Mouse (Mus musculus) bone marrow, adult 2 months (tissue): ENCODE data around the gene Apol8. TPM values are rescaled to one million over a fixed set of nuclear protein-coding genes. Genes with fewer than 3 reads are reported as not detected.
"Not testable (repeated sequence)": the region's sequence is repeated elsewhere in the genome, so short reads cannot be mapped to it uniquely, and the experiment has no call there.

Experiments
- H3K27ac ChIP-seq: fragments of 200-500 bp; 2 replicates; pipeline ENCODE4 v1.5.1; 2012; ENCODE audit warnings: low read depth, mild to moderate bottlenecking, control low read depth, inconsistent platforms, low read length; ENCODE audit not compliant: control insufficient read depth, poor library complexity, insufficient read depth
- H3K4me1 ChIP-seq: fragments of 200-500 bp; 2 replicates; pipeline ENCODE4 v1.6.1; 2011; ENCODE audit warnings: low read length; ENCODE audit not compliant: control insufficient read depth, insufficient read depth
- H3K4me3 ChIP-seq: fragments of 200-500 bp; replicated peaks from 2 replicates; pipeline ENCODE3; 2011; ENCODE audit warnings: mild to moderate bottlenecking, low read depth, low read length, control low read depth; ENCODE audit not compliant: control insufficient read depth
- WGBS: fragments of 180-500 bp; shearing (Covaris S2); methylation state at CpG from one replicate; pipeline ENCODE4 v1.1.7; 2018; 5-methylcytosine and 5-hydroxymethylcytosine counted together
- polyA plus RNA-seq: library from polyadenylated mRNA; stranded (reverse); fragments of >200 nt; gene quantifications from 2 replicates; pipeline ENCODE4 v1.2.4, GENCODE M21; 2011; ENCODE audit warnings: low replicate concordance; ENCODE audit not compliant: missing spikeins, insufficient read depth, insufficient read length

Gene Apol8
- polyA plus RNA-seq, 1 experiment = 47.8 TPM

DNA sequence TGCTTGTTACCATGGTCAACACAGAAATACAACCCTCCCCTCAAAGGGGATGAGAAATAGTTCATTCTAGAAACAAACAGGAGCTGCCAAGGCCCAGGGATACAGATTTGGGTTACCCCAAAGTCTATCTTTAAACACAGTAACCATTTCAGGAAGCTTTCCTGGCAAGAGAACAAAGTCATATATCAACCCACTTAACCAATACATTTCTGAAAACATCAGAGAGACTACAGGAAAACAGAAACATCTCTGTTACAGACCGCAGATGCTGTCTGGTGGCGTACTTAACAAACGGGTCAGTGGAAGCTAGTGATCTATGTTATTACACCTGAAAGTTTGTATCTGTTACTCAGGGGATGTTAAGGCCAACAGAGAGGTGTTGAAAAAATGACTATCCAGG lies 51.5 kb downstream of the Apol8 start:
- not testable (repeated sequence) for H3K4me3 ChIP-seq, H3K4me1 ChIP-seq, H3K27ac ChIP-seq
- WGBS = 58% methylated on average over 3 of the region's 3 CpGs

DNA sequence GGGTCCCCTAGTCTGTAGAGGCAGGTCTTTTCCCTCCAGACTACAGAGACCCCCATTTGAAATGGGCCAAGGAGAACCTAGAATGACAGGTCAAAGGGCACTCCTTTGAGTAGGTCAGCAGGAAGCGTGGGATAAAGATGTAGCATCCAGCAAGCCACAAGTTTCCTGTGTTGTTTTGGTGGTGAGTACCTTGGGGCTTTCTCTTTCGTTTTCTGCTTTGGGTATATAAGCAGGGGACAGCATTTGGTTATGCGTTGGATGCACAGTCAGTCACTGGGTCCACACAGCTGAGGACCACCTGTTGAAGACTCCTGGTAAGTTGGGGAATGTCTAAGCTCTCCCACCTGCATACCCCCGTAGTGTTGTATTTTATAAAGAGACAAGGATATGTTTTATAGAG lies 58.1 kb downstream of the Apol8 start, which contains the start of gene Apol7e:
Gene Apol7e, plus strand, starts transcription at position 202 of the 400 bp plus-strand sequence.
- H3K4me1 ChIP-seq, H3K27ac ChIP-seq, H3K4me3 ChIP-seq: not testable (repeated sequence)
- 18% methylated on average over 4 of the region's 4 CpGs for WGBS

Other genes starting within 250 kb of the Apol8 start
- 4.4 and 4.6 TPM in 2 replicates for gene Apol11a, start 248.7 kb downstream of the Apol8 start, polyA plus RNA-seq
- not detected in 2 replicates for gene Apol7c, start 223.7 kb downstream of the Apol8 start, polyA plus RNA-seq
- gene 1700025B11Rik, start 195.1 kb downstream of the Apol8 start, polyA plus RNA-seq = not detected in 2 replicates
- gene Apol10b, start 160.9 kb downstream of the Apol8 start, polyA plus RNA-seq = not detected in 2 replicates
- not detected in 2 replicates for gene Gm36245, start 157.7 kb downstream of the Apol8 start, polyA plus RNA-seq
- 47.2 and 78.2 TPM in 2 replicates for gene Apol11b, start 113.7 kb downstream of the Apol8 start, polyA plus RNA-seq
- gene Apol7e, start 58.1 kb downstream of the Apol8 start, polyA plus RNA-seq = 0.88 and 4.3 TPM in 2 replicates
- gene Apol9b, start 28.0 kb downstream of the Apol8 start, polyA plus RNA-seq = 1.7 TPM in 1 of 2 replicates, not detected in the other
- 264 and 399 TPM in 2 replicates for gene Myh9, start 85.2 kb upstream of the Apol8 start, polyA plus RNA-seq
- 172 and 288 TPM in 2 replicates for gene Txn2, start 172.0 kb upstream of the Apol8 start, polyA plus RNA-seq
- 2.9 and 6.5 TPM in 2 replicates for gene Foxred2, start 199.7 kb upstream of the Apol8 start, polyA plus RNA-seq
- gene Eif3d, start 213.8 kb upstream of the Apol8 start, polyA plus RNA-seq = 53.3 and 79.3 TPM in 2 replicates